Mouse (Mus musculus) liver, embryonic 12.5 days (tissue): Measurements from ENCODE around the gene Tmem219. TPM values are rescaled to one million over a fixed set of nuclear protein-coding genes. Genes with fewer than 3 reads are reported as not detected.

Source experiments
- ATAC-seq: fragments of 200-750 bp; cut with Nextera tagmentation; 2 replicates; pipeline ENCODE4 v1.8.0; 2017; ENCODE audit warnings: moderate number of reproducible peaks, mild to moderate bottlenecking, moderate library complexity
- H3K27ac ChIP-seq: fragments of 300-500 bp; sonication (generic); 2 replicates; pipeline ENCODE4 v1.5.1; 2016; ENCODE audit warnings: mild to moderate bottlenecking
- H3K27me3 ChIP-seq: fragments of 300-500 bp; sonication (generic); replicated peaks from 2 replicates; pipeline ENCODE4 v1.6.1; 2016; ENCODE audit warnings: mild to moderate bottlenecking, moderate library complexity
- H3K36me3 ChIP-seq: fragments of 300-500 bp; sonication (generic); 2 replicates; pipeline ENCODE4 v1.6.1; 2016; ENCODE audit warnings: mild to moderate bottlenecking, moderate library complexity
- H3K4me1 ChIP-seq: fragments of 300-500 bp; sonication (generic); 2 replicates; pipeline ENCODE4 v1.6.1; 2016
- H3K4me2 ChIP-seq: fragments of 300-500 bp; sonication (generic); 2 replicates; pipeline ENCODE4 v1.6.1; 2016; ENCODE audit warnings: mild to moderate bottlenecking, moderate library complexity
- H3K4me3 ChIP-seq: fragments of 300-500 bp; sonication (generic); 2 replicates; pipeline ENCODE4 v1.5.1; 2016; ENCODE audit warnings: mild to moderate bottlenecking, moderate library complexity
- H3K9ac ChIP-seq: fragments of 300-500 bp; sonication (generic); 2 replicates; pipeline ENCODE4 v1.6.1; 2016; ENCODE audit warnings: mild to moderate bottlenecking, moderate library complexity
- H3K9me3 ChIP-seq: fragments of 300-500 bp; sonication (generic); replicated peaks from 2 replicates; pipeline ENCODE4 v1.6.1; 2016; ENCODE audit warnings: mild to moderate bottlenecking, moderate library complexity
- WGBS: fragments of 180-500 bp; shearing (Covaris S2); methylation state at CpG from one replicate; pipeline ENCODE4 v1.1.7; 2016; ENCODE audit not compliant: insufficient replicate concordance; 5-methylcytosine and 5-hydroxymethylcytosine counted together
- polyA plus RNA-seq: library from polyadenylated mRNA; unstranded; fragments of >200 nt; fragmentation: Nextera tagmentation; extraction: Ambion mirVana; gene quantifications from 2 replicates; pipeline ENCODE4 v1.2.1, GENCODE M21; 2016

Tmem219 gene
- polyA plus RNA-seq, 1 experiment from 2014 or later, result 16.9 TPM

- 0 out of 2 replicates have a peak within 1 kb of the TSS, but pooled peaks have one; percentile 9 for H3K9ac ChIP-seq
- H3K4me3 ChIP-seq, result peak within 1 kb of the TSS; percentile 50
- no peaks in the 10 kb centered on the region for H3K9me3 ChIP-seq
- WGBS, result 3% methylated on average over 42 of the region's 42 CpGs
- ATAC-seq, result peak; percentile 75
- H3K4me2 ChIP-seq, result peak within 1 kb of the TSS; percentile 85
- H3K36me3 ChIP-seq, result peaks cover 4% of the 10 kb centered on the region
- H3K4me1 ChIP-seq, result peaks cover 23% of the 10 kb centered on the region
- H3K27ac ChIP-seq, result no peak within 1 kb of the TSS
- peaks cover 60% of the 10 kb centered on the region for H3K27me3 ChIP-seq
Measured at GRCm38 (mm10) chr7:126949793-126950646, 27.3 kb upstream of the Tmem219 start, which contains the start of gene Sez6l2. TSS of gene Sez6l2 (plus strand) at chr7:126950563.

- Histone ChIP-seq H3K4me3 (peak within 1 kb of the TSS; percentile 50), H3K27me3 (peaks cover 60% of the 10 kb centered on the region), H3K4me2 (peak within 1 kb of the TSS; percentile 85), H3K27ac (no peak within 1 kb of the TSS), H3K36me3 (peaks cover 9% of the 10 kb centered on the region), H3K9ac (0 out of 2 replicates have a peak within 1 kb of the TSS, but pooled peaks have one; percentile 9), H3K9me3 (no peaks in the 10 kb centered on the region), H3K4me1 (peaks cover 23% of the 10 kb centered on the region)
- ATAC-seq, result peak; percentile 2; the same call in 1 of the 2 replicates
- 2% methylated on average over 21 of the region's 21 CpGs for WGBS
Measured at GRCm38 (mm10) chr7:126949403-126949792, 26.7 kb upstream of the Tmem219 start, which contains the start of gene Asphd1. TSS of gene Asphd1 (minus strand) at chr7:126949582.

- Histone ChIP-seq H3K9ac (no peak overlapping the region), H3K4me2 (no peak overlapping the region), H3K36me3 (peaks cover 11% of the 10 kb centered on the region), H3K4me3 (no peak overlapping the region), H3K9me3 (no peaks in the 10 kb centered on the region), H3K27ac (no peak overlapping the region), H3K4me1 (peaks cover 23% of the 10 kb centered on the region), H3K27me3 (peaks cover 57% of the 10 kb centered on the region)
- WGBS, result 65% methylated on average over 10 of the region's 10 CpGs
- no peak for ATAC-seq
Measured at GRCm38 (mm10) chr7:126948626-126949025, 25.9 kb upstream of the Tmem219 start.

- Histone ChIP-seq H3K36me3 (peaks cover 25% of the 10 kb centered on the region), H3K4me2 (no peak overlapping the region), H3K9ac (no peak overlapping the region), H3K27me3 (peaks cover 36% of the 10 kb centered on the region), H3K4me1 (peaks cover 22% of the 10 kb centered on the region), H3K27ac (no peak overlapping the region), H3K4me3 (no peak overlapping the region), H3K9me3 (no peaks in the 10 kb centered on the region)
- 50% methylated on average over 3 of the region's 3 CpGs for WGBS
- ATAC-seq, result no peak
Measured at GRCm38 (mm10) chr7:126946530-126946929, 23.8 kb upstream of the Tmem219 start.

GRCm38 (mm10) chr7:126941801-126942200 lies 19.1 kb upstream of the Tmem219 start:
- no peak for ATAC-seq
- WGBS, result 73% methylated on average over 5 of the region's 5 CpGs

GRCm38 (mm10) chr7:126941171-126941570 lies 18.5 kb upstream of the Tmem219 start:
- no peak overlapping the region for H3K4me3 ChIP-seq
- WGBS, result 62% methylated on average over 6 of the region's 6 CpGs
- H3K27ac ChIP-seq, result no peak overlapping the region
- H3K4me2 ChIP-seq, result no peak overlapping the region
- no peaks in the 10 kb centered on the region for H3K27me3 ChIP-seq
- no peak overlapping the region for H3K9ac ChIP-seq
- no peaks in the 10 kb centered on the region for H3K9me3 ChIP-seq
- H3K36me3 ChIP-seq, result peaks cover 47% of the 10 kb centered on the region
- no peak for ATAC-seq
- H3K4me1 ChIP-seq, result peaks cover 12% of the 10 kb centered on the region; the same call in 1 of the 2 replicates

More at GRCm38 (mm10) chr7:126941801-126942200, 19.1 kb upstream of the Tmem219 start:
- Histone ChIP-seq H3K36me3 (peaks cover 41% of the 10 kb centered on the region), H3K27ac (no peak overlapping the region), H3K9ac (no peak overlapping the region), H3K4me2 (no peak overlapping the region), H3K27me3 (no peaks in the 10 kb centered on the region), H3K9me3 (no peaks in the 10 kb centered on the region), H3K4me3 (no peak overlapping the region), H3K4me1 (peaks cover 12% of the 10 kb centered on the region; the same call in 1 of the 2 replicates)

GRCm38 (mm10) chr7:126932652-126933051 lies 9.9 kb upstream of the Tmem219 start:
- H3K4me1 ChIP-seq, result peaks cover 21% of the 10 kb centered on the region
- H3K36me3 ChIP-seq, result peaks cover 62% of the 10 kb centered on the region
- ATAC-seq, result no peak
- no peaks in the 10 kb centered on the region for H3K9me3 ChIP-seq
- no peak overlapping the region for H3K4me2 ChIP-seq
- H3K9ac ChIP-seq, result no peak overlapping the region
- WGBS, result 61% methylated on average over 2 of the region's 2 CpGs
- H3K27me3 ChIP-seq, result no peaks in the 10 kb centered on the region
- H3K4me3 ChIP-seq, result no peak overlapping the region
- no peak overlapping the region for H3K27ac ChIP-seq

- H3K27ac ChIP-seq, result peak overlapping the region; percentile 83
- no peaks in the 10 kb centered on the region for H3K9me3 ChIP-seq
- H3K27me3 ChIP-seq, result no peaks in the 10 kb centered on the region
- peak; percentile 51 for ATAC-seq
- H3K4me3 ChIP-seq, result peak overlapping the region; percentile 90
- H3K4me2 ChIP-seq, result peak overlapping the region; percentile 100
- 0% methylated on average over 27 of the region's 27 CpGs for WGBS
- H3K36me3 ChIP-seq, result peaks cover 34% of the 10 kb centered on the region
- H3K9ac ChIP-seq, result peak overlapping the region; percentile 95
- H3K4me1 ChIP-seq, result peaks cover 51% of the 10 kb centered on the region
Measured at GRCm38 (mm10) chr7:126929046-126929445, 6.3 kb upstream of the Tmem219 start.

- Histone ChIP-seq H3K9ac (peak within 1 kb of the TSS; percentile 95), H3K27ac (peak within 1 kb of the TSS; percentile 83), H3K4me1 (peaks cover 57% of the 10 kb centered on the region), H3K4me3 (peak within 1 kb of the TSS; percentile 90), H3K27me3 (no peaks in the 10 kb centered on the region), H3K36me3 (peaks cover 29% of the 10 kb centered on the region), H3K4me2 (peak within 1 kb of the TSS; percentile 100), H3K9me3 (no peaks in the 10 kb centered on the region)
- ATAC-seq, result peak; percentile 97
- 2% methylated on average over 56 of the region's 56 CpGs for WGBS
Measured at GRCm38 (mm10) chr7:126928384-126929037, 5.8 kb upstream of the Tmem219 start, which contains the start of gene Kctd13. TSS of gene Kctd13 (plus strand) at chr7:126928879.

- ATAC-seq, result 0 out of 2 replicates have a peak, but pooled peaks have one; percentile 38
- no peak overlapping the region for H3K9ac ChIP-seq
- H3K4me3 ChIP-seq, result no peak overlapping the region
- WGBS, result 12% methylated on average over 3 of the region's 3 CpGs
- no peaks in the 10 kb centered on the region for H3K9me3 ChIP-seq
- peaks cover 62% of the 10 kb centered on the region for H3K4me1 ChIP-seq
- H3K27ac ChIP-seq, result no peak overlapping the region
- no peak overlapping the region for H3K4me2 ChIP-seq
- H3K36me3 ChIP-seq, result peaks cover 10% of the 10 kb centered on the region
- H3K27me3 ChIP-seq, result no peaks in the 10 kb centered on the region
Measured at GRCm38 (mm10) chr7:126926299-126926698, 3.6 kb upstream of the Tmem219 start.

- WGBS, result 48% methylated on average over 5 of the region's 5 CpGs
- ATAC-seq, result no peak
- Histone ChIP-seq H3K4me3 (no peak overlapping the region), H3K9ac (no peak overlapping the region), H3K4me1 (peaks cover 49% of the 10 kb centered on the region), H3K27ac (peak overlapping the region; percentile 43), H3K9me3 (no peaks in the 10 kb centered on the region), H3K4me2 (no peak overlapping the region), H3K27me3 (no peaks in the 10 kb centered on the region), H3K36me3 (no peaks in the 10 kb centered on the region)
Measured at GRCm38 (mm10) chr7:126923999-126924398, 1.3 kb upstream of the Tmem219 start.

GRCm38 (mm10) chr7:126921563-126921962 lies 1.2 kb downstream of the Tmem219 start:
- H3K27ac ChIP-seq, result no peak overlapping the region
- no peaks in the 10 kb centered on the region for H3K36me3 ChIP-seq
- H3K4me3 ChIP-seq, result no peak overlapping the region
- H3K9ac ChIP-seq, result no peak overlapping the region
- no peak overlapping the region for H3K4me2 ChIP-seq
- ATAC-seq, result no peak
- 62% methylated on average over 2 of the region's 2 CpGs for WGBS
- peaks cover 31% of the 10 kb centered on the region for H3K4me1 ChIP-seq
- H3K27me3 ChIP-seq, result no peaks in the 10 kb centered on the region
- no peaks in the 10 kb centered on the region for H3K9me3 ChIP-seq
